Mouse (Mus musculus): ENCODE data around the gene Gm45521.

- TF ChIP-seq CTCF (IDR thresholded peaks at IDR 0.05; ENCODE audit: low read depth) (peak; percentile 45), EP300 (IDR thresholded peaks at IDR 0.05; ENCODE audit: low read depth) (no peak)
Observed at GRCm38 (mm10) chr14:7944349-7945039, 12.6 kb upstream of the Gm45521 start.

Measured in liver, postnatal 0 days (tissue).